In the genomic region with DNA sequence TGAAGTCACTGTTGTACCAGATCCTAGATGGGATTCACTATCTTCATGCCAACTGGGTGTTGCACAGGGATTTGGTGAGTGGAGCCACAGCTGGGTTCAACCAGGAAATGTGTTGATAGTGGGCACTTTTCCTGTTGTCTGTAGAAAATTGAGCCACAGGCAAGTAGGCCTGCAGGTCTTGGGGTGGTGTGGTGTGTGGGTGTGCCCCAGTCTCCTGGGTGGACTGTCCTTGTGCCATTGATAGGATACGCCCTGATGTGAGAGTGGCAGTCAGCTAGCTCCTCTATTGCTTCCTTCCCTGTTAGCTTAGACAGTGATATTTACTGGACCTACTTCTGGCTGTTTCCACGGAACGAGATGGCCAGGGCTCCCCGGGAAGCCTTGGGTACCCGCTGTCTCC, we compare ENCODE assay signal across 30 mouse cellular contexts. TPM values are rescaled to one million over a fixed set of nuclear protein-coding genes. Genes with fewer than 3 reads are reported as not detected.
A peak's percentile ranks its signal among the peaks of the same experiment; 100 is the strongest.
DNase-seq lines count a peak whose midpoint lies in the region; ATAC-seq lines count a peak whose summit lies in the region.
"Had no signal": no experiment of that assay in that cellular context is flagged by ENCODE, and none has a peak within 500 bp of the region (broad histone marks: within the 10 kb centered on the region; RNA-seq: fewer than 3 reads in every experiment).

No protein-coding gene starts in this region.

- WGBS in liver, embryonic 11.5 days, result 94% methylated on average over 5 of the region's 5 CpGs
- WGBS in liver, embryonic 16.5 days (ENCODE audit: insufficient replicate concordance), result 81% methylated on average over 5 of the region's 5 CpGs
- 89% methylated on average over 5 of the region's 5 CpGs for WGBS in midbrain, embryonic 15.5 days

- no peaks in the 10 kb centered on the region for H3K9me3 ChIP-seq in liver, embryonic 11.5 days (ENCODE audit: control insufficient read depth, low read length)
- H3K9me3 ChIP-seq in liver, embryonic 16.5 days (replicated peaks; ENCODE audit: control insufficient read depth, low read length), result no peaks in the 10 kb centered on the region
- H3K9me3 ChIP-seq in midbrain, embryonic 15.5 days, result no peaks in the 10 kb centered on the region
- H3K9me3 ChIP-seq: embryonic facial prominence, embryonic 12.5 days; forebrain, embryonic 12.5 days; heart, embryonic 15.5 days; hindbrain, embryonic 13.5 days; limb, embryonic 12.5 days; stomach, embryonic 15.5 days had no signal

- no peak overlapping the region for H3K4me3 ChIP-seq in liver, embryonic 11.5 days (ENCODE audit: low read depth, low read length)
- no peak overlapping the region for H3K4me3 ChIP-seq in liver, embryonic 16.5 days (ENCODE audit: low read depth, low read length)
- H3K4me3 ChIP-seq in midbrain, embryonic 15.5 days, result no peak overlapping the region
- H3K4me3 ChIP-seq: embryonic facial prominence, embryonic 12.5 days; forebrain, embryonic 12.5 days; heart, embryonic 15.5 days; hindbrain, embryonic 13.5 days; left cerebral cortex, adult 2 months; limb, embryonic 12.5 days; myocyte; stomach, embryonic 15.5 days had no signal

- no peaks in the 10 kb centered on the region; the same call in 1 of the 2 replicates for H3K4me1 ChIP-seq in liver, embryonic 11.5 days (replicated peaks; ENCODE audit: control insufficient read depth, insufficient read depth, low read length)
- peaks cover 20% of the 10 kb centered on the region for H3K4me1 ChIP-seq in liver, embryonic 16.5 days (ENCODE audit: control insufficient read depth, low read depth, low read length)
- H3K4me1 ChIP-seq in midbrain, embryonic 15.5 days, result no peaks in the 10 kb centered on the region
- H3K4me1 ChIP-seq: embryonic facial prominence, embryonic 12.5 days; forebrain, embryonic 12.5 days; heart, embryonic 15.5 days; hindbrain, embryonic 13.5 days; limb, embryonic 12.5 days; stomach, embryonic 15.5 days had no signal

- H3K9ac ChIP-seq in liver, embryonic 11.5 days (ENCODE audit: low read depth, low read length), result no peak overlapping the region
- H3K9ac ChIP-seq in liver, embryonic 16.5 days (ENCODE audit: low read depth, low read length), result 0 out of 2 replicates have a peak overlapping the region, but pooled peaks have one; percentile 7
- no peak overlapping the region for H3K9ac ChIP-seq in midbrain, embryonic 15.5 days
- H3K9ac ChIP-seq: embryonic facial prominence, embryonic 12.5 days; forebrain, embryonic 12.5 days; heart, embryonic 15.5 days; hindbrain, embryonic 13.5 days; limb, embryonic 12.5 days; stomach, embryonic 15.5 days had no signal

- peak; percentile 64 for DNase-seq in heart, adult 11 months
- DNase-seq in heart, postnatal 36 days, result no peak
- peak; percentile 38 for DNase-seq in c-Kit-negative CD71-positive TER-119-positive erythroid progenitor cells, embryonic 14.5 days (ENCODE audit: low read depth, low spot score)
- no peak for DNase-seq in liver, embryonic 11.5 days (ENCODE audit: low spot score)
- DNase-seq in embryo, embryonic 10 days (ENCODE audit: low spot score), result no peak
- DNase-seq: adrenal gland, adult 2 months; adrenal gland, postnatal 36 days; cerebellum, adult 8-10 months; cerebellum, postnatal 25 days; gastrocnemius, postnatal 10 days; heart, postnatal 4 days; kidney, adult 9 months; kidney, postnatal 14 days; lung, adult 18-20 months; lung, postnatal 4 days; thymus, postnatal 14 days had no signal

- peaks cover 12% of the 10 kb centered on the region; the same call in 1 of the 2 replicates for H3K36me3 ChIP-seq in liver, embryonic 11.5 days (ENCODE audit: control insufficient read depth, insufficient read depth, low read length)
- peaks cover 17% of the 10 kb centered on the region for H3K36me3 ChIP-seq in liver, embryonic 16.5 days (ENCODE audit: control insufficient read depth, insufficient read depth)
- H3K36me3 ChIP-seq in midbrain, embryonic 15.5 days (replicated peaks), result peaks cover 3% of the 10 kb centered on the region; the same call in 1 of the 2 replicates

- ATAC-seq in liver, embryonic 11.5 days (replicated peaks; ENCODE audit: low FRiP score), result peak; percentile 61
- ATAC-seq in liver, embryonic 16.5 days (ENCODE audit: low read depth), result peak; percentile 93
- no peak for ATAC-seq in midbrain, embryonic 15.5 days (replicated peaks)
- ATAC-seq: activated CD4-positive, CD25-positive, alpha-beta regulatory T cell, adult 4 months; intestine, postnatal 0 days; lung, postnatal 0 days had no signal

- no peak overlapping the region for H3K27ac ChIP-seq in liver, embryonic 11.5 days (ENCODE audit: low read depth, low read length)
- peak overlapping the region; percentile 6; the same call in 1 of the 2 replicates for H3K27ac ChIP-seq in liver, embryonic 16.5 days (ENCODE audit: low read length)
- no peak overlapping the region for H3K27ac ChIP-seq in midbrain, embryonic 15.5 days
- H3K27ac ChIP-seq: embryonic facial prominence, embryonic 12.5 days; forebrain, embryonic 12.5 days; heart, embryonic 15.5 days; hindbrain, embryonic 13.5 days; left cerebral cortex, adult 2 months; limb, embryonic 12.5 days; stomach, embryonic 15.5 days had no signal

- no peak overlapping the region for H3K4me2 ChIP-seq in liver, embryonic 11.5 days
- H3K4me2 ChIP-seq in liver, embryonic 16.5 days (ENCODE audit: low read depth, low read length), result no peak overlapping the region; the same call in 1 of the 2 replicates
- no peak overlapping the region for H3K4me2 ChIP-seq in midbrain, embryonic 15.5 days
- H3K4me2 ChIP-seq: embryonic facial prominence, embryonic 12.5 days; forebrain, embryonic 12.5 days; heart, embryonic 15.5 days; hindbrain, embryonic 13.5 days; limb, embryonic 12.5 days; stomach, embryonic 15.5 days had no signal

- no peaks in the 10 kb centered on the region for H3K27me3 ChIP-seq in liver, embryonic 11.5 days (replicated peaks; ENCODE audit: control insufficient read depth, insufficient read depth, low read length)
- no peaks in the 10 kb centered on the region for H3K27me3 ChIP-seq in liver, embryonic 16.5 days (ENCODE audit: control insufficient read depth, insufficient read depth, low read depth, low read length)
- no peaks in the 10 kb centered on the region for H3K27me3 ChIP-seq in midbrain, embryonic 15.5 days (replicated peaks)
- H3K27me3 ChIP-seq: CH12.LX; embryonic facial prominence, embryonic 12.5 days; forebrain, embryonic 12.5 days; heart, embryonic 15.5 days; hindbrain, embryonic 13.5 days; limb, embryonic 12.5 days; stomach, embryonic 15.5 days had no signal

- intact Hi-C loops in heart, postnatal 36 days (cut with DNase I), result no loop called here

RNA-seq across cellular contexts. Expression of gene Cdk8, which starts 40.6 kb away (rescaled TPM):
- 10 to 100 TPM; 14.6 to 18.0 TPM for total RNA-seq in heart, postnatal 36 days (2021)
- polyA plus RNA-seq in liver, embryonic 11.5 days (2014; fragmentation: Nextera tagmentation; extraction: Ambion mirVana), result 31.5 and 34.3 TPM in 2 replicates
- polyA plus RNA-seq in liver, embryonic 16.5 days (2015; fragmentation: Nextera tagmentation; extraction: Ambion mirVana), result 11.5 and 11.8 TPM in 2 replicates
- polyA plus RNA-seq in midbrain, embryonic 15.5 days (2015; fragmentation: Nextera tagmentation; extraction: Ambion mirVana), result 19.5 and 21.2 TPM in 2 replicates

RNA-seq across cellular contexts. Expression of gene Rnf6, which starts 50.3 kb away (rescaled TPM):
- total RNA-seq in heart, postnatal 36 days (2021), result 10 to 100 TPM; 40.4 to 41.6 TPM
- 31.5 and 32.6 TPM in 2 replicates for polyA plus RNA-seq in liver, embryonic 11.5 days (2014; fragmentation: Nextera tagmentation; extraction: Ambion mirVana)
- polyA plus RNA-seq in liver, embryonic 16.5 days (2015; fragmentation: Nextera tagmentation; extraction: Ambion mirVana), result 28.0 and 30.9 TPM in 2 replicates
- 28.7 and 33.6 TPM in 2 replicates for polyA plus RNA-seq in midbrain, embryonic 15.5 days (2015; fragmentation: Nextera tagmentation; extraction: Ambion mirVana)

Comparison
In these comparisons a context has a peak if more than half of its experiments do, and no peak if none do; other contexts are left out.
1. DNase-seq: peak in heart, adult 11 months (single experiment) and c-Kit-negative CD71-positive TER-119-positive erythroid progenitor cells, embryonic 14.5 days (single experiment); none in heart, postnatal 36 days (0 of 2), liver, embryonic 11.5 days (single experiment) and embryo, embryonic 10 days (single experiment).